Mouse (Mus musculus): Measurements from ENCODE around the gene Prune2.
A peak's percentile ranks its signal among the peaks of the same experiment; 100 is the strongest.

Gene Prune2

DNA sequence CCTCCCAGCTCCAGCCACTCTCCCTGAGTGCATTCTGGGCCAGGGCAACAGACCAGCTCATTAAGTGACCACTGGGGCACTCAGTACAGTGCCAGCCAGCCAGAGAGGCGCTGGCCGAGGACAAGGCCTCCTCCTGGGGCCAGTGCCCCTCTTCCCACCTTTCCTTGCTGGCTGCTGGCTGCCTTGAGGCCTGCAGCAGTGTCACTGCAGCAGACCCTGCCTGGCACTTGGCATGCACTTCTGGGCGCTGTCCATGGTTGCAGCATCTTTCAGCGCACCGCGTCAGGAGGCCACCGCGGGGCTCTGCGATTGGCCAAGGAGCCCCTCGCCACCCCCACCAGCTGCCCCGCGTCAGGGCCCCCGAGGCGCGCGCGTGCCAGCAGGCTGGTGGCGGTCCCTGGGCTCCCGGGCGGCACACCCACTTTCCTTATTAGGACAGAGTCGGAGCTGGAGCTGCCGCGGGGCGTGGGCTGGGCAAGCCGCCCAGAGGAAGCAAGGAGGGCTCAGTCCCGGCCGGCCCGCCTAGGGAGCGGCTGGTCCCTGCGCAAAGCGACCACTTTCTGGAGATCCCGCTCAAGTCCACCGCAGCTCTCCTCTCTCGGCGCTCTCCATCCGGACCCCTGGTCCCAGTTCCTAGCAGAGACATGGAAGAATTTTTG, at the start of gene Prune2:
Prune2 (plus strand) TSS at position 506 of the 659 bp plus-strand sequence.
- peak; percentile 55 for DNase-seq (ENCODE audit: low spot score)

- no peak for DNase-seq (ENCODE audit: low spot score)
Measured at GRCm38 (mm10) chr19:16911507-16911906, 44.4 kb upstream of the Prune2 start.

GRCm38 (mm10) chr19:16924516-16924915, 31.4 kb upstream of the Prune2 start:
- no peak for DNase-seq (ENCODE audit: low spot score)

DNA sequence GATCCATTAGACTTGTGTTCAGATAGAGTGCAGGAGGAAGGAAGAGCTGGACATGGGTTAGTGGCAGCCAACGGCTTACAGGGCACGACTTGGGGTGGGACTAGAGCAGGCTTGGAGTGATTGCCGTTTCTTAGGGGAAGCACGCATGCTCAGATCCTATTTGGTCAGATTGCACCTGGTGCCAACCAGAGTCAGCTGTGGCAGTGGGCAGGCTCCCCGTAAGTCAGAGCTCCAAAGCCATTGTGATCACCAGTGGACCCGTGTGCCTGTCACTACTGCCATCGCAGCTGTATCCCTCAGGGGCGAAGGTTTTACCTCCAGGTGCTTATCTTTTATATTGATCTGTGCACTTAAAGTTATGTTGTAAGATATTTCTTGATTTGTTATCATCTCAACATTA, 21.3 kb upstream of the Prune2 start:
- no peak for DNase-seq (ENCODE audit: low spot score)

- DNase-seq (ENCODE audit: low spot score): no peak
Measured at GRCm38 (mm10) chr19:16948794-16949313, 7.1 kb upstream of the Prune2 start.

- no peak for DNase-seq (ENCODE audit: low spot score)
Measured at GRCm38 (mm10) chr19:16949341-16949740, 6.6 kb upstream of the Prune2 start.

DNA sequence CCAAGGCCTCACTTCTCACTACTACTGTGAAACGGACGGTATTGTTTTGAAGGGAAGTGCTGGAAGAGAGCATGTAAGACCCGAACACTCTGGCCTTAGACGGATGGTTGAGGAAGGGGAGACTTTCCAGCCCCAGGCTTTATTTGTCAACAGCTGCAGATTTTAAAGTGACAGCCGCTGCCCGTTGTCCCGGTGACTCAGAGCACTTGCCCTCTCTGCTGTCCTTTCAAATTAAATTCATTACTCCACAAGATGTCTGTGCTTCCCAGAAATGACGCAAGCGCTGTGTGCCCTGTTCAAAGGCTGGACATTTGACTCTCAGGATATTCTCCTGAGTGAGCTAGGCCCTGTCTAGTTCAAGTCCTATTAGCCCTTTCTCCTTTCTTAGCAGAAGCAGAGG, 5.9 kb upstream of the Prune2 start:
- DNase-seq (ENCODE audit: low spot score): no peak

DNA sequence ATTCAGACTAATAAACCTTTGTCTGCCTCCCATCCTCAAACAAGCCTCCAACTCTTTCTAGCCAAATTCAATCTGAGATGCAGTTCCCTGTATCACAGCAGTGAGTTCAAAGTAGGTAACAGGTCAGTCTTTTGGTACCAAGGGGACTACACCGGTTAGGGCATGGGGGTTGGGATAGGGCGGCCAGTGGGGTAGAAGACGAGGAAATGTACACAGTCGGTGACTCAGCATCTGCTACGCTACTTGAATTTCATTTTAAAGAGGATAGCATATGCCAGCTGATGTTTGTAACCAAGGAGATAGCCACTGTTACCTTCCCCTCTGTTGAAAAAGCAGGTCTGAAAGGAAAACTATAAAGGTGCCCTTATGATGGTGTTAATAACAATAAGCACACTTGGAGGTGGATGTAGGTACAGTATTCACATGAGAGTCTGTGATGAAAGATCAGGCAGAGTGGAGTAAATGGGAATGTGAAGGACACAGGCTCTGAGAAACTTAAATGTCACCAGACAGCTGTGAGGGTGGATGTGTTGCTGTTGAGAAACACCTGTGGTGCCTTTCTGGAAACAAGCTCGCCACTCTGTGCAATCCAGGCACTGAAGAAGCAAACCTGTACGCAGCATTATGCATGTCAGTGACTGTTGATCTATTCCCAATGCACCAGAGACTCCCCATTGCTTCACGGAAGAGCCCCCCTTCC, 5.1 kb upstream of the Prune2 start:
- no peak for DNase-seq (ENCODE audit: low spot score)

- DNase-seq (ENCODE audit: low spot score): no peak
Measured at GRCm38 (mm10) chr19:16954736-16955135, 1.2 kb upstream of the Prune2 start.

DNA sequence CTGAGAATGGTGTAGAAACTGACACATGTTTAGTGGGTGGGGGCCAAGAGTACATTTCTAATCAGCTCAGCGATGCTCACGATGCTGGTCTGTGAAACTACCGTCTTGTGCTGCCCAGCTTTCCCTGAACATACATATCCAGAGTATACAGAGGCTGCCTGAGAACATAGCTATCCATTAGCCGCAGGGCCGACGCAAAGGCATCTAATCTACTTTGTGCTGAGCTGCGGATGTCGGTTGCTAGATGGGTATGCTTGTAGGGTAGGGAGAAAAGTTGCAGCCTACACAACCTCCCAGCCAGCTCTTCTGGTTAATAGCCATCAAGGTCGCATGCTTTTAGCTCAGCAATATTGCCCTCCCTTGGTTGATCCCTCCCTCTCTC, 696 bp upstream of the Prune2 start:
- DNase-seq (ENCODE audit: low spot score): no peak

- DNase-seq (ENCODE audit: low spot score): no peak
Measured at GRCm38 (mm10) chr19:16956319-16956718, 401 bp downstream of the Prune2 start.

GRCm38 (mm10) chr19:16959051-16959450, 3.1 kb downstream of the Prune2 start:
- DNase-seq (ENCODE audit: low spot score): no peak

GRCm38 (mm10) chr19:16959551-16959950, 3.6 kb downstream of the Prune2 start:
- no peak for DNase-seq (ENCODE audit: low spot score)

DNA sequence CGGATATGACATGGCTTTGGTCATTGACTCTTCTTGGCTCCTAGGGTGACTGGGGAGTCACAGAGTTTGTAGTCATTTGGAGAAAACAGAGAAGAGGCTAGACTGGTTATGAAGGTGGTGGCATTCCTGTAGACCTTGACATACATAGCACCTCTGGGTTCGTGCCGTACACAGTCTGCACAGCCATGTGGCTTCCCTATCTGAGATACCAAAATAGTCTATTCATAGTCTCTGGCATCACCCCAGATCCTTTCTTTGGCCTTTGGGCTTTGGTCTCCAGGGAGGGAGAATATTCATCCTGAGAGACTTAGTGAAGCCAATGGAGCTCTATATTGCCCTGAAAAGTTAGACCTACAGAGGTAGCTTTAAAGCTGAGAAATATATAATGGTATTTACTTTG, 5.1 kb downstream of the Prune2 start:
- no peak for DNase-seq (ENCODE audit: low spot score)

GRCm38 (mm10) chr19:16963178-16963577, 7.3 kb downstream of the Prune2 start:
- DNase-seq (ENCODE audit: low spot score): no peak

DNA sequence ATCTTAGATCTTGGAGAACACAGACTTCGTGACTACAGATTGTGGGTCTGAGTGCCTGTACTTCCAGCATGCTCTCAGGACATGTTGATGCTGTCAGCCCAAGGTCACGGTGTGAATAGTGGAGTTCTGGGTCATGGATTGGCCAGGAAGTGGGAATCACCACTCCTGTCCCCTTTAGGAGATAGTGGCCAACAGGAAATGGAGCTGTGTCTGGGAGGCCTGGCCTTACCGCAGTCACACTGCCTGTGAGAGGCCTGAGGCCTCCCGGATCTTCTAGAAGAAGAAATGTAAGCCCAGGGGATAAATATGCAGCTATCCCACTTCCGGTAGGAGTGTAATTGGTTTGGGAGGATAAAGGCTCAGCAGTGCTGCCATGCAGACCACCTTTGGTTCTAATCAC, 12.8 kb downstream of the Prune2 start:
- no peak for DNase-seq (ENCODE audit: low spot score)

GRCm38 (mm10) chr19:16970612-16971011, 14.7 kb downstream of the Prune2 start:
- DNase-seq (ENCODE audit: low spot score): no peak

GRCm38 (mm10) chr19:16978910-16979309, 23.0 kb downstream of the Prune2 start:
- no peak for DNase-seq (ENCODE audit: low spot score)

DNA sequence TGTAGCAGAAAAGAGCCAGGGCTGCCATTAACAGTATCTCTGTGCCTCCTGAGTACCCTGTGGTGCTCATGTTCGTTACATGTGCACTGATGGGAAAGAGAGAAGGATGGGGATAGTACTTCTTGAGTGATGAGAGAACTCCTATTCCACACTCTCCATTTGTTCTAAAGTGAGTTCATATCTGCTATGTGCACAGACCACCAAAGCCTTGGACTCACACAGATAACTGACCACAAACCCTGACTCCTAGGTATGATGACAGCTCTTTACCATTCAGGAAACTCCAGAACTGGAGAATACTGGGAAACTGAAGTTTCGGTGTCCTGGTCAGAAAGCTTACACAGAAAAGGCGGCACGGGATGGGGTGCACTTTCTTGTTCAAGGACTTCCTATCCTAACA, 25.8 kb downstream of the Prune2 start:
- DNase-seq (ENCODE audit: low spot score): no peak

- DNase-seq (ENCODE audit: low spot score): peak; percentile 27
Measured at GRCm38 (mm10) chr19:16984897-16985296, 29.0 kb downstream of the Prune2 start.

DNA sequence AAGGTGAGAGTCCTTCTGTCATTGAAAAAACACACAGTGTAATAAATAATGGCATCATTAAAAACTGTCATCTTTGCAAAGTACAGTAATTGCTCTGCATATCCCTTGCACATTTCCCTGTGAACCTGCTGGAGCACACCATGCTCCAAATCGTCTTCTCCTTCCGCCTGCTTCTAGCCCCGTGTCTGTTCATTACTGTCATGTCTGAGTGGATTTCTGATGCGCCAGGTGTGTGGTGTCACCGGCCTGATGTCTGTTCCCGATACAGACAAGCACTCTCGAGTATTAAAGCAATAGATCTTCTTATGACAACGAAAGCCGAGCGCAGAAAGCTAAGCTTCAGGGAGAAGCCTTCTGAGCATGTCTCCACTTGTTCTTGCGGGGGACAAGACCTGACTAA, 32.1 kb downstream of the Prune2 start:
- DNase-seq (ENCODE audit: low spot score): no peak

DNA sequence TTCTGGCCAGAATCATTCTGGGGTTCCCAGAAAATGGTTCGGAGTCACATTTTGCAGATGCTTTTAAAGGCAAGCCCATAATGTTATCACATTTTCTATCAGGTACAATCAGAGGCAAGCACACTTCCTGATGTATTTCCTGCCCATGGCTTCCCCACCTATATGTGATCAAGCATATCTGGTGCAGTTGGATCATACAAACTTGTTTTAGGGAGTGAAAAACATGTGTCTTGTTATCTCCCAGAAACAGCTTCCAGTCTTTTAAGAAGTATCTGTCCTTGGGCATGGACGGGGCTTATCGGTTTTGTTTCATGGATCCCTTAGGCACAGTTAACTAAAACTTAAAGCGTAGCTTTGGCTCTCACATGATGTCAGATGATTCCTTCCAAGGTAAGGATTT, 36.2 kb downstream of the Prune2 start:
- DNase-seq (ENCODE audit: low spot score): no peak

DNA sequence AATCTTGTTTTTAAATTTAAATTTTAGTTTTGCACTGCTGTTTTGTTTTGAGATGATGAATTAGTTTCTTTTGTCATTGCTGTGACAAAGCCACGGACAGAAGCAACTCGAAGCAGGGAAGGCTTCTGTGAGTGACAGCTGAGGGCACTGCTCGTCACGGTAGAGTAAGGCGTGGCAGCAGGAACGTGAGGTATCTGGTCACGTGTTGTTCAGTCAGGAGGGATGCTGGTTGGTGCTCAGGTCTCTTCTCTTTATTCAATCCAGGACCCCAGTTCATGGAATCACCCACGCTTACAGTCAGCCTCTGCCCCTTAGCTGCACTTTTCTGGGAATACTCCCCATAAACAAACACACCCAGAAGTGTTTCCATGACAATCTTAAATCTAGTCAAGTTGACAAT, 38.3 kb downstream of the Prune2 start:
- DNase-seq (ENCODE audit: low spot score): no peak

DNA sequence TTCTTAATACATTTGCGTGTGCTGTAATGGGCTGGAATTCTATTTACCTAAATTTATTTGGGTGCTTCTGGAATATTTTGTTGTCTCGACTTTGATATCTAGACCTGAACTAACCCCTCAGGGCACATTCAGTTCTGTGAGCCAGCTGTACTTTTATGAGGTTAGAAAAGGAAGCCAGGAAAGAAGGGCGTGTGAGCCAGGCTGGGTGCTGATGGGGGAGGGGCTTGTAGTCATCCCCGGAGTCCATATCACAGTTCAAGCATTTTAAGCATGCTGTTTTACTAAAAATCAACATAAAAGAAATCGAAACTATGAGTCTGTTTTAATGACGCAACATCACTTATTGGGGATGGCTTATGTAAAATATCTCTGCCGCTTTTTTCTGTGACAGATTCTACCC, 42.0 kb downstream of the Prune2 start:
- no peak for DNase-seq (ENCODE audit: low spot score)

Measured in ovary, postnatal 14 days (tissue).